Mouse (Mus musculus): ENCODE measurements at regions not wholly inside any gene's neighbourhood (a gene's known extent, or its start where the extent isn't known, plus 50 kb on each side); places are given as distances from the start of the nearest gene placed in this dataset.

GRCm38 (mm10) chr13:84878178-84878849 is 310.9 kb upstream of the Ccnh start:
- no peak for DNase-seq (ENCODE audit: low read depth, low spot score)

GRCm38 (mm10) chr13:84905347-84905981 is 283.7 kb upstream of the Ccnh start:
- no peak for DNase-seq (ENCODE audit: low read depth, low spot score)

DNA sequence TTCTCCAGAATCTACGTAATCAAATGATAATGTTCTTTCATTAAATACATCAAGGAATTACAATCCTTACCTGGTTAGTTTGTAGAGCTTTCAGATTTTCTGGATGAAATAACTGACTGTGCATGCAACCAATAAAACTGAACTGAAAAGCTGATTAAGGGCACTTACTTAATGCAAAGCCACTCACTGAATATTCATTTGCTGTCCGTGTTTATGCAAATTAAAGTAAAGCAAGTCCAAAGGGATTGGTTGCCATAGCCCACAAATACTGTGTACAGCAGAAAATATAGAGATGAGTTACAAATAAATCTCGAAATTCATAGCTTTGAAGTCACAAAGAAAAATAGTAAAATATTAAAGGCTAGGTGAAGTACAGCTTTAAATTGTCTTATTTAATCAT is 283.2 kb upstream of the Ccnh start:
- DNase-seq (ENCODE audit: low read depth, low spot score), result no peak

DNA sequence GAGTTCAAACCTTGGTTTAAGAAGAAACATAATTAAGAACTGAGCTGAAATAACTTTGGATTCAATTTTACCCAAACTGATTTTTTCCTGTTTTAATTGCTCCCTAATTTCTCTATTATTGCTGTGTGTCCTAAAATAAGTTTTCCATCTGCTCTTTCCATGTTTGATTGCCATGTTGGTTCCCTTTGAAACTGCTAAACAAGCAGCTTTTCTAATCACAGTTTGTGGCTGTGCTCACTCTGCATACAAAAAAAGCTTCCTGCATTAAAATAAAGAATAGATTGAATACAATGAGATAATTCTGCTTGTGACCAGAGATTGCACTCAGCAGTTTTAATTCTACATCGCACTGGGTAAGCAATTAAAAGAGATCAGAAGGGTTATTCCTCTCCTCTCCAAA is 257.9 kb upstream of the Ccnh start:
- DNase-seq (ENCODE audit: low read depth, low spot score), result no peak

DNA sequence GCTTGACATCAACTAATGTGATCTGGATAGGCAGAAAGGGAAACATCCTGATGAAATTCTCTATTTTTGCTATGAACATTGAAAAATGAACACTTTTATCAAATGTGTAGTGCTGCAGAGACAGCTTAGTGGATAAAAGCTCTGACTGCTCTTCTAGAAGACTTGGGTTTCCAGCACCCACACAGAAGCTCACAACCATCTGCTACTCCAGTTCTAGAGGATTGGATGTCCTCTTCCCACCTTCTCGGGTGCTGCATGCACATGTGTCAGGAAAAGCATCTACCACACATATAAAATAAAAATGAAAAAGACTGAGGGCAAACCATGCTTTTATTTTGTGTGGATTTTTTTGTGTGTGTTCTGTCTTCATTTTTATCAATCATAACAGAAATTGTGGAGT is 253.6 kb upstream of the Ccnh start:
- DNase-seq (ENCODE audit: low read depth, low spot score), result no peak

DNA sequence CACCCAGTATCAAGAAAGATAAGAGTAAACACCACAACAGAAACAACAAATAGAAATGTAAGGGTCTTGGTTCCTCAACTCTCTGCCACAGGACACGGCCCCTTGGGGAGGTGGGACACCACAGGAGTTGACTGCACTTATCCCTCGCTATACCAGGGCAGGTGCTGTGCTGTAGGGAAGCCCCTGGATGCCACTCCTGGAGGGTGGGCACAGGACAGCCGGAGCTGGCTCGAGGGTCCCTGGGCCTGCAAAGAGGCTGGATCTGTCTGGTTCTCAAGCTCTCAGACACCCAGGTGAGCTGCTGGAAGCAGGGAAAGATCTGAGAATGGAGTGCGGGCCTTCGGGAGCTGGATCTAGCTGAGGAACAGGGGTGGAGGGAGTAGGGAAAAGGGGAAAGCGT is 249.5 kb upstream of the Ccnh start:
- no peak for DNase-seq (ENCODE audit: low read depth, low spot score)

- DNase-seq (ENCODE audit: low read depth, low spot score), result no peak
Observed at GRCm38 (mm10) chr13:84940936-84941335, 248.3 kb upstream of the Ccnh start.

GRCm38 (mm10) chr13:84950873-84951272 is 238.3 kb upstream of the Ccnh start:
- DNase-seq (ENCODE audit: low read depth, low spot score), result peak; percentile 44

- DNase-seq (ENCODE audit: low read depth, low spot score), result no peak
Observed at GRCm38 (mm10) chr13:84953161-84953560, 236.0 kb upstream of the Ccnh start.

GRCm38 (mm10) chr13:84953760-84954159 is 235.4 kb upstream of the Ccnh start:
- DNase-seq (ENCODE audit: low read depth, low spot score), result no peak

DNA sequence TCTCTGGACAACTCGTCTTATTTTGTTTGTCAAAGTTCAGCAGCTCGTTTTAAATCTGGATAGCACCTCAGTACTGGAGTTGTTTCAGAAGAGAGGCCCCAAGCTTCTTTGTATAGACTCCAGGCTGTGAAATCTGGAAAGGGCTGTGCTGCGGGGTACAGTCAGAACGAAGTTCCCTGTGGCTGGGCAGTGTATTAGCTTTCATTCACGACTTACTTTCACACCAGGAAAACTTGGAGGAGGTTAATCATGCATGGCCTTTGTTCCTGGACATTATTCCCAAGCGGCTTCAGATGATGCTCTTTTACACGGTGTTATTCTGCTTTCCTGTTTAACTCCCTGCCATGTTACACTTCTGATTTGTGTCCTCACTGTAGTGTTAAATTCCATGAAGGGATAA is 220.3 kb upstream of the Ccnh start:
- DNase-seq (ENCODE audit: low read depth, low spot score), result peak; percentile 4
